Mouse (Mus musculus) thymus, postnatal 10 days (tissue): Measurements from ENCODE around the gene Il23a.
"Not testable (repeated sequence)": the region's sequence is repeated elsewhere in the genome, so short reads cannot be mapped to it uniquely, and the experiment has no call there.

ENCODE experiments used
- DNase-seq, 2 experiments: peaks; one replicate each; pipeline ENCODE4 v3.0.0; 2021; ENCODE audit warnings: low spot score in 2 of 2

The Il23a gene

GRCm38 (mm10) chr10:128303126-128304021, 4.8 kb upstream of the Il23a start, which contains the start of gene Pan2:
Gene Pan2 (plus strand): TSS chr10:128303335.
- DNase-seq = peak; percentile 99 to 100

GRCm38 (mm10) chr10:128302785-128303125, 4.2 kb upstream of the Il23a start:
- DNase-seq = no peak

GRCm38 (mm10) chr10:128302357-128302756, 3.8 kb upstream of the Il23a start:
- no peak for DNase-seq

- DNase-seq = no peak
These were observed 309 bp downstream of the Il23a start for GRCm38 (mm10) chr10:128298243-128298642.

- no peak for DNase-seq
These were observed 930 bp downstream of the Il23a start for GRCm38 (mm10) chr10:128297622-128298021.

GRCm38 (mm10) chr10:128297221-128297620, 1.3 kb downstream of the Il23a start:
- DNase-seq = no peak

- DNase-seq = no peak
These were observed 2.0 kb downstream of the Il23a start for GRCm38 (mm10) chr10:128296370-128297090.

- not testable (repeated sequence) for DNase-seq
These were observed 8.0 kb downstream of the Il23a start for GRCm38 (mm10) chr10:128290594-128290993.

GRCm38 (mm10) chr10:128283604-128284579, 14.7 kb downstream of the Il23a start:
- peak in 1 of 2 experiments; percentile 71 for DNase-seq

GRCm38 (mm10) chr10:128282886-128283450, 15.6 kb downstream of the Il23a start:
- no peak for DNase-seq

GRCm38 (mm10) chr10:128281682-128282081, 16.9 kb downstream of the Il23a start:
- no peak for DNase-seq

- no peak for DNase-seq
These were observed 17.6 kb downstream of the Il23a start for GRCm38 (mm10) chr10:128280943-128281342.

- DNase-seq = no peak
These were observed 20.4 kb downstream of the Il23a start for GRCm38 (mm10) chr10:128278158-128278557.

GRCm38 (mm10) chr10:128275374-128275773, 23.2 kb downstream of the Il23a start:
- DNase-seq = not testable (repeated sequence)

GRCm38 (mm10) chr10:128272819-128273439, 25.6 kb downstream of the Il23a start:
- DNase-seq = not testable (repeated sequence)

- no peak for DNase-seq
These were observed 26.7 kb downstream of the Il23a start for GRCm38 (mm10) chr10:128271883-128272282.

- no peak for DNase-seq
These were observed 27.7 kb downstream of the Il23a start for GRCm38 (mm10) chr10:128270866-128271265.

GRCm38 (mm10) chr10:128270287-128270841, 28.2 kb downstream of the Il23a start, which contains the start of gene Stat2:
Gene Stat2 (plus strand): TSS chr10:128270559.
- peak; percentile 92 to 94 for DNase-seq

- no peak for DNase-seq
These were observed 29.2 kb downstream of the Il23a start for GRCm38 (mm10) chr10:128269206-128269910.

GRCm38 (mm10) chr10:128268371-128268770, 30.2 kb downstream of the Il23a start, which contains the start of gene Apof:
Gene Apof (plus strand): TSS chr10:128268671.
- no peak for DNase-seq
